Mouse (Mus musculus) kidney, adult 2 months (tissue): ENCODE measurements around the gene Znrf3. TPM values are rescaled to one million over a fixed set of nuclear protein-coding genes. Genes with fewer than 3 reads are reported as not detected.
"Not testable (repeated sequence)": the region's sequence is repeated elsewhere in the genome, so short reads cannot be mapped to it uniquely, and the experiment has no call there.

Source experiments
- DNase-seq: peaks from one replicate; pipeline ENCODE4 v3.0.0; 2021
- H3K27ac ChIP-seq: fragments of 200-500 bp; 2 replicates; pipeline ENCODE4 v1.5.1; 2012; ENCODE audit warnings: low read depth, low read length, control low read depth, inconsistent platforms; ENCODE audit not compliant: insufficient read depth
- H3K27me3 ChIP-seq: fragments of 200-500 bp; replicated peaks from 2 replicates; pipeline ENCODE4 v1.6.1; 2012; ENCODE audit warnings: mild to moderate bottlenecking, moderate library complexity, low read length, inconsistent platforms; ENCODE audit not compliant: control insufficient read depth, insufficient read depth
- H3K36me3 ChIP-seq: fragments of 200-500 bp; 2 replicates; pipeline ENCODE4 v1.6.1; 2012; ENCODE audit warnings: mild to moderate bottlenecking, moderate library complexity, low read length, inconsistent platforms; ENCODE audit not compliant: control insufficient read depth, insufficient read depth
- H3K4me1 ChIP-seq: fragments of 200-500 bp; 2 replicates; pipeline ENCODE4 v1.6.1; 2011; ENCODE audit warnings: low read length; ENCODE audit not compliant: control insufficient read depth, insufficient read depth
- H3K4me3 ChIP-seq: fragments of 200-500 bp; 2 replicates; pipeline ENCODE4 v1.5.1; 2011; ENCODE audit warnings: mild to moderate bottlenecking, low read depth, low read length, control low read depth; ENCODE audit not compliant: insufficient read depth
- CTCF ChIP-seq: fragments of 200-500 bp; conservative IDR thresholded peaks from 2 replicates; pipeline ENCODE4 v1.5.1; 2011; ENCODE audit warnings: low read depth, mild to moderate bottlenecking, control low read depth, low read length, moderate library complexity, mixed read lengths; ENCODE audit not compliant: insufficient read depth, insufficient read length
- POLR2A ChIP-seq: fragments of 200-500 bp; IDR thresholded peaks from one replicate; pipeline ENCODE4 v1.6.1; 2011; ENCODE audit warnings: low read depth, low read length, control low read depth
- WGBS: fragments of 180-500 bp; shearing (Covaris S2); methylation state at CpG from one replicate; pipeline ENCODE4 v1.1.7; 2018; 5-methylcytosine and 5-hydroxymethylcytosine counted together
- polyA plus RNA-seq: library from polyadenylated mRNA; depleted of rRNA; stranded (reverse); fragments of >200 nt; gene quantifications from 2 replicates; pipeline ENCODE4 v1.2.3, GENCODE M21; 2012

Gene Znrf3
- polyA plus RNA-seq, 1 experiment = 6.2 TPM

DNA sequence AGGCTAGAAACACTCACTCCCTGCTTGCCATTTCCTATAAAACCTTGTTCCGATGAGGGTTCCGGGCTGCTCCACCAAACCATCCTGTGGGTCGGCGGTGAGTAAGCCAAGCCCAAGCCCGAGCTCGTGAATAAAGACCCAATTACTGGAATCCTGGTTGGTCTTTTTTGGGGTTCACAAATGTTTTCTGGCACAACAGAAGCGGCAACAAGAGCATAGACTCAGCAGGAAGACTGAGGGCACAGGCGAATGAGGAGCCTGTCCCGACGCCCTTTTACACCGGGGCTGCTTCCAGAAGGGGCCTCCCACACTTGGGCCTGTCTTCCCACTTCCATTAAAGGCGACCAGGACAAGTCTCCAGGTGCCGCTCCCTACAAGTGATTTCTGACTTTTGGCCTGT is 37.9 kb upstream of the Znrf3 start:
- WGBS = 80% methylated on average over 13 of the region's 13 CpGs
- Histone ChIP-seq H3K4me1 (no peaks in the 10 kb centered on the region), H3K36me3 (no peaks in the 10 kb centered on the region), H3K27ac (no peak overlapping the region), H3K4me3 (no peak overlapping the region), H3K27me3 (no peaks in the 10 kb centered on the region)
- TF ChIP-seq CTCF = no peak
- no peak for TF ChIP-seq POLR2A
- DNase-seq = no peak

DNA sequence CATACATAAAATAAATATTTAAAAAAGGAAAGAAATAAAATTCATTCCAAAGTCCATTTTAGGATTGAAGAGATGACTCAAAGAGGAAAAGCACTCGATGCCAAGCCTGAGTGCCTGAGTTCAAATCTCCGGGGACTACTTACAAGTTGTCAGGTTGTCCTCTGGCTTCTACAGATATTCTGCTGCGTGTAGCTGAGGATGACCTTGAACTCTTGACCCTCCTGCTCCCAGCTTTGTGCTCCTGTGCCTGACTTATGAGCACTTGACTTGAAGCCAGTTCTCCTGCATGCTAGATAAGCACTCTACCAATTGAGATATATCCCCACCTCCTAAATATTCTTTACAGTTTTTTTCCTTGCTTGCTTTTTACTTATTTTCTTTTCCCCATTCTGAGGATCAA is 34.2 kb upstream of the Znrf3 start:
- Histone ChIP-seq H3K36me3 (no peaks in the 10 kb centered on the region), H3K4me3 (no peak overlapping the region), H3K27ac (no peak overlapping the region), H3K4me1 (no peaks in the 10 kb centered on the region), H3K27me3 (no peaks in the 10 kb centered on the region)
- TF ChIP-seq POLR2A (no peak), CTCF (no peak)
- no peak for DNase-seq
- WGBS = 84% methylated on average over 3 of the region's 3 CpGs

DNA sequence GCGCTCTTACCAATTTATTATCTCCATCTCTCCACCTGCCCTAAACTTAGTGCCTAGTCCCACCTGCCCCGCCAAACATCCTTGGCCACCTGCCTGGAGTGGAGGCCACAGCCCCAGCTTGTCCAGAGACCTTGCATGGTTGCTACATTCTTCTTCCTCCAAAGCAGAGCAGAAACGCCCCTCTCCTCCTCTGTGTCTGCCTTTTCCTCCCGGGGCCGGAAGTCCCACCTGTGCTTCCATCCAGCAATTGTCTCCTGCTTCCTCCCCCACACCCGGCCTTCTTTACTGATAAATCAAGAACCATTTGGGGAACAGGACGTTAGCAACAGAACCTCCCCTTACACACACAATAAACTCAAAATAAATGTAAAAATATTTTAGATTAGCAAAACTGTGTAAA is 33.5 kb upstream of the Znrf3 start:
- no peak overlapping the region for H3K4me3 ChIP-seq
- H3K27ac ChIP-seq = no peak overlapping the region
- no peaks in the 10 kb centered on the region for H3K36me3 ChIP-seq
- 63% methylated on average over 7 of the region's 7 CpGs for WGBS
- no peaks in the 10 kb centered on the region for H3K27me3 ChIP-seq
- TF ChIP-seq POLR2A (no peak), CTCF (no peak)
- H3K4me1 ChIP-seq = no peaks in the 10 kb centered on the region
- peak; percentile 32 for DNase-seq

DNA sequence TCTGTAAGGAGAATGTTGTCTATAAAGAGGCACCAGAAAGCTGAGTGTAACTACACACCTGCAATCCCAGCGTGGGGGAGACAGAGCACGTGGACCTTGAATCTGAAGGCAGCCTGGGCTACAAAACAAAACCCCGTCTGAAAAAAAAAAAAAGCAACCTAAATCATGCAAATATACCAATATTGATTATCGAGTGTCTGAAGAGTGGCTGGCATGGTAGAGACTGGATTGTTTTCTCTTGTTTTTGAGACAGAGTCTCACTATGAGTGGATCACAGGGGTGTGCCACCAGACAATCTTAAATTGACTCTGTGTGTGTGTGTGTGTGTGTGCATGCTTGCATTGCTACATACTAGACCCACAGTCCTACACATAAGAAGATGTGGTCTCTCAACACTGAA is 32.2 kb upstream of the Znrf3 start:
- no peak for DNase-seq
- H3K4me3 ChIP-seq = no peak overlapping the region
- H3K27ac ChIP-seq = no peak overlapping the region
- no peaks in the 10 kb centered on the region for H3K4me1 ChIP-seq
- H3K36me3 ChIP-seq = no peaks in the 10 kb centered on the region
- TF ChIP-seq CTCF = no peak
- no peak for TF ChIP-seq POLR2A
- WGBS = 86% methylated on average over 4 of the region's 4 CpGs
- no peaks in the 10 kb centered on the region for H3K27me3 ChIP-seq

DNA sequence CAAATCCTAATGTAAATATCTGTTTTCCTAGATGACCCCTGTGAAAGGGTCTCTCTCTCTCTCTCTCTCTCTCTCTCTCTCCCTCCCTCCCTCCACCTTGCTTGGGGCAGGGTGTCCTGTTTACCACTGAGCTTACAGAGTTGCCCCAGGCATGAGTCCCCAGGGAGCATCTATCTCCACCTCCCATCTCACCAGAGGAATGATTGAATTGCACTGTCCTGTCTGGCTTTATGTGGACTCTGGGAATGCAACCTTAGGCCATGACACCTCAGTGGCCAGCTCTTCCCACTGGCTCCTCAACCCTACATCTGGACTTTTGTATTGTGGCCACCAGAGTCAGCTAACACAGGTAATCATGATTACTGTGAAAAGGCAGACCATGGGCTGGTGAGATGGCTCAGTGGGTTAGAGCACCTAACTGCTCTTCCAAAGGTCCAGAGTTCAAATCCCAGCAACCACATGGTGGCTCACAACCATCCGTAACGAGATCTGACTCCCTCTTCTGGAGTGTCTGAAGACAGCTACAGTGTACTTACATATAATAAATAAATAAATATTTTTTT is 31.0 kb upstream of the Znrf3 start:
- not testable (repeated sequence) for H3K4me1 ChIP-seq, H3K27me3 ChIP-seq, H3K36me3 ChIP-seq, H3K27ac ChIP-seq, H3K4me3 ChIP-seq, DNase-seq
- WGBS = 85% methylated on average over 2 of the region's 2 CpGs

DNA sequence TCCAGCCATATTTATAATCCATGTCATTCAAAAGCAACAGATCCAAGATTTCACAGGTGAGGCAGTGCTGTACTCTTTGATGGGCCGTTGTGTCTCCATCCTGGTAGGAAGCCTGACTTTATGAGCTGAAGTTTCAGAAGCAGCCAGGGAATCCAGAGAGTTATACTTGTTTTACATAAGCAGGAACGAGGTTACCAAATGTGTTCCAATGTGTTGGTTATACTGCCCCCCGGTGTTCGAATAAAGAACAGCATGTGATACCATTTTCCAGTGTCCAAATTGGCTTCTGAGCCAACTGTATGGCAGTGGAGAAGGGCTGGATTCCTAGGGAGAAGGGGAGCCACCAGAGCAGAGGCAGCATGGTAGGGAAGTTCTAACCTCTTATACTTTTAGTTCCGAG is 29.5 kb upstream of the Znrf3 start:
- Histone ChIP-seq H3K27me3 (no peaks in the 10 kb centered on the region), H3K36me3 (no peaks in the 10 kb centered on the region), H3K4me3 (no peak overlapping the region), H3K27ac (no peak overlapping the region), H3K4me1 (no peaks in the 10 kb centered on the region)
- TF ChIP-seq POLR2A = no peak
- peak; percentile 43 for TF ChIP-seq CTCF
- WGBS = 7% methylated on average over 5 of the region's 5 CpGs
- DNase-seq = peak; percentile 79

DNA sequence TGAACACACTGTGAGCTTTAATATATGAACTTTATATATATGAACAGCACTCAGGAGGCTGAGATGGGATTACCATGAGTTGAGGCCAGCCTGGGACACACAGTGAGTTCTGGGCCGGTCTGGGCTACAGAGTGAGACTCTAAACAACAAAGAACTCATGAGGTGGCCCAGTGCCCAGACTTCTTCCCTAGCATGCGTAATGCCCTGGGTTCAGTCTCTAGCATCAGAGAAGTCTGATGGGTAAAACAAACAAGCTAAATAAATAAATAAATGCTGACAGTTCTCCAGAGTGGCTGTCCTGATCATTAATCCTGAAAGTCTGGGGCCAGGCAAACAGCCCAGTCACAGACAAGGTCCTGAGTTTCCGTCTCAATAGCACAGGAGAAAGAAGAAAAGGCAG is 25.4 kb upstream of the Znrf3 start:
- 81% methylated on average over 3 of the region's 3 CpGs for WGBS
- TF ChIP-seq POLR2A (no peak), CTCF (no peak)
- H3K27ac ChIP-seq = no peak overlapping the region
- H3K4me1 ChIP-seq = no peaks in the 10 kb centered on the region
- no peak for DNase-seq
- no peaks in the 10 kb centered on the region for H3K27me3 ChIP-seq
- no peak overlapping the region for H3K4me3 ChIP-seq
- H3K36me3 ChIP-seq = no peaks in the 10 kb centered on the region

DNA sequence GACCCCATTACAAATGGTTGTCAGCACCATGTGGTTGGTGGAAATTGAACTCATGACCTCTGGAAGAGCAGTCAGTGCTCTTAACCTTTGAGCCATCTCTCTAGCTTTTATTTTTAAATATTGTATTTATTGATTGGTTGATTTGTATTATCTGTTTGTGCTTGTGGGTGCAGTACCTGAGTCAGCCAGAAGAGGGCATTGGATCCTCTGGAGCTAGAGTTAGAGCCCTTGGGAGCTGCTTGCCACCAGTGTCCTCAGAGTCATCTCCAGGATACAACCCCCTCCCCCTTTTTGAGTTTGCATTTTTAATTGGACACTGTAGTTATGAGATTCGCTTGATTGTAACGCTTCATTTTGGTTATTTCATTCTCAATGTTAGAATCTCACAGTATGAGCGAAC is 24.4 kb upstream of the Znrf3 start:
- DNase-seq = peak; percentile 57
- Histone ChIP-seq H3K27ac (no peak overlapping the region), H3K4me3 (no peak overlapping the region), H3K4me1 (no peaks in the 10 kb centered on the region), H3K27me3 (no peaks in the 10 kb centered on the region), H3K36me3 (no peaks in the 10 kb centered on the region)
- WGBS = 96% methylated on average over 3 of the region's 3 CpGs
- no peak for TF ChIP-seq POLR2A
- peak; percentile 60 for TF ChIP-seq CTCF
